In the genomic region with DNA sequence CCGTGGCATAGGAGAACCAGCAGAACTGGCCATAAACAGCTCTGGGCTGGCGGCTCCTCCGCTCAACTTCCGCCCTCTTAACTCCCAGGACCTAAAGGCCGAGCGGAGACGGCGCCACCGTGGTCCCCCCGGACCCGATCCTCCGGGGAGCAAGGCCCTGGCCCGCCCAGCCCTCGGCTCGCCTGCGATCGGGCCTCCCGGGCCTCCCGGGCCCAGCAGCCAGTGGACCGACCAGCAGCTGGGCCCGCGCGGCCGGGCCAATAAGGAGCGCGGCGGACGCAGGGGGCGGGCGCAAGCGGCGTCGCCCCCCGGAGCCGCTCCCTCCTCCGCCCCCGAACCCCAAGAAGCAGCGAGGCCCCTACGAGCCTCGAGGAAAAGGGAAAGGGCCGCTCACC, we compare ENCODE assay signal across 8 mouse cellular contexts. TPM values are rescaled to one million over a fixed set of nuclear protein-coding genes. Genes with fewer than 3 reads are reported as not detected.
DNase-seq lines count a peak whose midpoint lies in the region; ATAC-seq and TF ChIP-seq lines count a peak whose summit lies in the region.

No protein-coding gene starts in this region.

- peak overlapping the region; percentile 83 for H3K4me3 ChIP-seq in heart, embryonic 15.5 days
- peak overlapping the region; percentile 88 for H3K4me3 ChIP-seq in forebrain, embryonic 15.5 days
- peak overlapping the region; percentile 99 for H3K4me3 ChIP-seq in liver, embryonic 16.5 days (ENCODE audit: low read depth, low read length)

- WGBS in heart, embryonic 15.5 days: 0% methylated on average over 24 of the region's 41 CpGs
- WGBS in forebrain, embryonic 15.5 days: under 1% methylated on average over 39 of the region's 41 CpGs
- WGBS in liver, embryonic 16.5 days (ENCODE audit: insufficient replicate concordance): under 1% methylated on average over 38 of the region's 41 CpGs

- intact Hi-C loops in heart, postnatal 36 days (cut with DNase I): no loop called here

- CTCF ChIA-PET in Patski (lab: Charles Lee): no interaction called here

- TF ChIP-seq CTCF in Patski (IDR thresholded peaks at IDR 0.05): no peak

- H3K4me2 ChIP-seq in heart, embryonic 15.5 days: peak overlapping the region; percentile 75
- H3K4me2 ChIP-seq in forebrain, embryonic 15.5 days (replicated peaks): peak overlapping the region; percentile 82
- peak overlapping the region; percentile 93 for H3K4me2 ChIP-seq in liver, embryonic 16.5 days (ENCODE audit: low read depth, low read length)

- peak overlapping the region; percentile 98 for H3K27ac ChIP-seq in heart, embryonic 15.5 days
- H3K27ac ChIP-seq in forebrain, embryonic 15.5 days (replicated peaks): peak overlapping the region; percentile 99
- peak overlapping the region; percentile 99 for H3K27ac ChIP-seq in liver, embryonic 16.5 days (ENCODE audit: low read length)

- H3K4me1 ChIP-seq in heart, embryonic 15.5 days (replicated peaks): peaks cover 21% of the 10 kb centered on the region
- H3K4me1 ChIP-seq in forebrain, embryonic 15.5 days: peaks cover 23% of the 10 kb centered on the region
- H3K4me1 ChIP-seq in liver, embryonic 16.5 days (ENCODE audit: control insufficient read depth, low read depth, low read length): peaks cover 19% of the 10 kb centered on the region

- in situ Hi-C loops in Patski (cut with MboI; ENCODE audit: low pct_unique_long_range_greater_than_20kb): no loop called here

- H3K27me3 ChIP-seq in heart, embryonic 15.5 days: no peaks in the 10 kb centered on the region
- H3K27me3 ChIP-seq in Patski: no peaks in the 10 kb centered on the region
- H3K27me3 ChIP-seq in forebrain, embryonic 15.5 days: no peaks in the 10 kb centered on the region
- H3K27me3 ChIP-seq in liver, embryonic 16.5 days (ENCODE audit: control insufficient read depth, insufficient read depth, low read depth, low read length): no peaks in the 10 kb centered on the region

- H3K36me3 ChIP-seq in heart, embryonic 15.5 days: peaks cover 18% of the 10 kb centered on the region
- peaks cover 14% of the 10 kb centered on the region for H3K36me3 ChIP-seq in forebrain, embryonic 15.5 days
- peaks cover 18% of the 10 kb centered on the region for H3K36me3 ChIP-seq in liver, embryonic 16.5 days (ENCODE audit: control insufficient read depth, insufficient read depth)

- POLR2A ChIA-PET in Patski (lab: Charles Lee): interaction anchor here (0.7 to 1.6 kb wide), 9 partner anchors 8 to 217 kb away, joined by 3 to 6 read pairs (median 3); partner anchors contain the start of gene Cyb5r3

- H3K9ac ChIP-seq in heart, embryonic 15.5 days: peak overlapping the region; percentile 88
- peak overlapping the region; percentile 96 for H3K9ac ChIP-seq in forebrain, embryonic 15.5 days (replicated peaks)
- H3K9ac ChIP-seq in liver, embryonic 16.5 days (ENCODE audit: low read depth, low read length): peak overlapping the region; percentile 98

- no peaks in the 10 kb centered on the region for H3K9me3 ChIP-seq in heart, embryonic 15.5 days (replicated peaks)
- H3K9me3 ChIP-seq in forebrain, embryonic 15.5 days: no peaks in the 10 kb centered on the region
- H3K9me3 ChIP-seq in liver, embryonic 16.5 days (replicated peaks; ENCODE audit: control insufficient read depth, low read length): no peaks in the 10 kb centered on the region

- ATAC-seq in heart, embryonic 15.5 days (replicated peaks; ENCODE audit: insufficient number of reproducible peaks, insufficient read depth, low FRiP score, low read depth): peak; percentile 87
- peak; percentile 70 for ATAC-seq in Patski
- peak; percentile 79 for ATAC-seq in forebrain, embryonic 15.5 days (replicated peaks)
- ATAC-seq in liver, embryonic 16.5 days (ENCODE audit: low read depth): peak; percentile 86

- DNase-seq in heart, postnatal 36 days: no peak
- DNase-seq in Patski (ENCODE audit: low read depth, low spot score): no peak
- no peak for DNase-seq in right cerebral cortex, adult 2 months (ENCODE audit: low spot score in 2 of 2)
- DNase-seq in layer of hippocampus, adult 11-12 months (ENCODE audit: low spot score): no peak
- DNase-seq in lung, adult 18-20 months: no peak

RNA-seq across cellular contexts. Expression of gene Poldip3, which starts 0.4 kb away (rescaled TPM):
- 59.0 and 83.2 TPM in 2 replicates for polyA plus RNA-seq in heart, embryonic 15.5 days (2015; fragmentation: Nextera tagmentation; extraction: Ambion mirVana)
- total RNA-seq in heart, postnatal 36 days (2021): 10 to 100 TPM; 26.6 to 29.1 TPM
- polyA plus RNA-seq in Patski (2021): 97.2 TPM
- 157 and 159 TPM in 2 replicates for polyA plus RNA-seq in forebrain, embryonic 15.5 days (2015; fragmentation: Nextera tagmentation; extraction: Ambion mirVana)
- 54.4 and 55.8 TPM in 2 replicates for polyA plus RNA-seq in liver, embryonic 16.5 days (2015; fragmentation: Nextera tagmentation; extraction: Ambion mirVana)

RNA-seq across cellular contexts. Expression of gene Cyb5r3, which starts 23.6 kb away (rescaled TPM):
- polyA plus RNA-seq in heart, embryonic 15.5 days (2015; fragmentation: Nextera tagmentation; extraction: Ambion mirVana): 114 and 155 TPM in 2 replicates
- total RNA-seq in heart, postnatal 36 days (2021): 10 to 100 TPM; 88.0 to 94.8 TPM
- 466 TPM for polyA plus RNA-seq in Patski (2021)
- polyA plus RNA-seq in forebrain, embryonic 15.5 days (2015; fragmentation: Nextera tagmentation; extraction: Ambion mirVana): 85.3 and 92.8 TPM in 2 replicates
- polyA plus RNA-seq in liver, embryonic 16.5 days (2015; fragmentation: Nextera tagmentation; extraction: Ambion mirVana): 142 and 171 TPM in 2 replicates

RNA-seq across cellular contexts. Expression of gene Rrp7a, which starts 26.2 kb away (rescaled TPM):
- 35.0 and 42.6 TPM in 2 replicates for polyA plus RNA-seq in heart, embryonic 15.5 days (2015; fragmentation: Nextera tagmentation; extraction: Ambion mirVana)
- 10 to 100 TPM; 42.3 to 42.8 TPM for total RNA-seq in heart, postnatal 36 days (2021)
- 90.6 TPM for polyA plus RNA-seq in Patski (2021)
- polyA plus RNA-seq in forebrain, embryonic 15.5 days (2015; fragmentation: Nextera tagmentation; extraction: Ambion mirVana): 72.4 and 72.9 TPM in 2 replicates
- 19.4 and 20.3 TPM in 2 replicates for polyA plus RNA-seq in liver, embryonic 16.5 days (2015; fragmentation: Nextera tagmentation; extraction: Ambion mirVana)

RNA-seq across cellular contexts. Expression of gene Serhl, which starts 59.5 kb away (rescaled TPM):
- polyA plus RNA-seq in heart, embryonic 15.5 days (2015; fragmentation: Nextera tagmentation; extraction: Ambion mirVana): 61.5 and 66.3 TPM in 2 replicates
- 10 to 100 TPM; 43.6 to 46.5 TPM for total RNA-seq in heart, postnatal 36 days (2021)
- polyA plus RNA-seq in Patski (2021): 75.3 TPM
- 31.3 and 35.9 TPM in 2 replicates for polyA plus RNA-seq in forebrain, embryonic 15.5 days (2015; fragmentation: Nextera tagmentation; extraction: Ambion mirVana)
- polyA plus RNA-seq in liver, embryonic 16.5 days (2015; fragmentation: Nextera tagmentation; extraction: Ambion mirVana): 15.8 and 16.6 TPM in 2 replicates
